Mouse (Mus musculus) heart, embryonic 14.5 days (tissue): ENCODE measurements at regions not wholly inside any gene's neighbourhood (a gene's known extent, or its start where the extent isn't known, plus 50 kb on each side); places are given as distances from the start of the nearest gene placed in this dataset.

Experiments used
- ATAC-seq: fragments of 200-750 bp; cut with Nextera tagmentation; 2 replicates; pipeline ENCODE4 v1.8.0; 2017; ENCODE audit warnings: low read depth, moderate TSS enrichment; ENCODE audit not compliant: insufficient number of reproducible peaks, insufficient read depth, low FRiP score
- H3K27ac ChIP-seq, 2 experiments: fragments of 200-500 bp in 1 of 2; fragments of 300-500 bp in 1 of 2; sonication (generic) in 1 of 2; replicated peaks in 1 of 2; 2 replicates each; pipeline ENCODE4 v1.5.1; 2012 to 2014; ENCODE audit warnings: low read depth in 2 of 2, low read length in 2 of 2, control low read depth in 1 of 2, mild to moderate bottlenecking in 1 of 2, mixed read lengths in 1 of 2; ENCODE audit not compliant: control insufficient read depth in 1 of 2, insufficient read depth in 1 of 2
- H3K27me3 ChIP-seq: fragments of 300-500 bp; sonication (generic); 2 replicates; pipeline ENCODE4 v1.6.1; 2014; ENCODE audit warnings: mild to moderate bottlenecking, low read length, control low read depth; ENCODE audit not compliant: control insufficient read depth, insufficient read depth
- H3K36me3 ChIP-seq: fragments of 300-500 bp; sonication (generic); 2 replicates; pipeline ENCODE4 v1.6.1; 2014; ENCODE audit warnings: mild to moderate bottlenecking, control low read depth, low read length, mixed read lengths; ENCODE audit not compliant: control insufficient read depth, insufficient read depth
- H3K4me1 ChIP-seq, 2 experiments: fragments of 200-500 bp in 1 of 2; fragments of 300-500 bp in 1 of 2; sonication (generic) in 1 of 2; 2 replicates each; pipeline ENCODE4 v1.6.1; 2012 to 2014; ENCODE audit warnings: low read length in 2 of 2, control low read depth in 1 of 2, mixed read lengths in 1 of 2; ENCODE audit not compliant: control insufficient read depth in 2 of 2, insufficient read depth in 2 of 2
- H3K4me2 ChIP-seq: fragments of 300-500 bp; sonication (generic); 2 replicates; pipeline ENCODE4 v1.6.1; 2014; ENCODE audit warnings: mild to moderate bottlenecking, low read length
- H3K4me3 ChIP-seq, 2 experiments: fragments of 200-500 bp in 1 of 2; fragments of 300-500 bp in 1 of 2; sonication (generic) in 1 of 2; 2 replicates each; pipeline ENCODE4 v1.5.1; 2012 to 2014; ENCODE audit warnings: low read length in 2 of 2, mild to moderate bottlenecking in 2 of 2, control low read depth in 1 of 2, low read depth in 1 of 2, moderate library complexity in 1 of 2; ENCODE audit not compliant: control insufficient read depth in 1 of 2, insufficient read depth in 1 of 2
- H3K9ac ChIP-seq: fragments of 300-500 bp; sonication (generic); 2 replicates; pipeline ENCODE4 v1.6.1; 2014; ENCODE audit warnings: mild to moderate bottlenecking, low read length
- H3K9me3 ChIP-seq: fragments of 300-500 bp; sonication (generic); 2 replicates; pipeline ENCODE4 v1.6.1; 2016; ENCODE audit warnings: low read length, control low read depth; ENCODE audit not compliant: control insufficient read depth
- WGBS: fragments of 180-500 bp; shearing (Covaris S2); extraction: QIAGEN DNeasy Blood & Tissue Kit; methylation state at CpG from one replicate; pipeline ENCODE4 v1.1.7; 2014; 5-methylcytosine and 5-hydroxymethylcytosine counted together

DNA sequence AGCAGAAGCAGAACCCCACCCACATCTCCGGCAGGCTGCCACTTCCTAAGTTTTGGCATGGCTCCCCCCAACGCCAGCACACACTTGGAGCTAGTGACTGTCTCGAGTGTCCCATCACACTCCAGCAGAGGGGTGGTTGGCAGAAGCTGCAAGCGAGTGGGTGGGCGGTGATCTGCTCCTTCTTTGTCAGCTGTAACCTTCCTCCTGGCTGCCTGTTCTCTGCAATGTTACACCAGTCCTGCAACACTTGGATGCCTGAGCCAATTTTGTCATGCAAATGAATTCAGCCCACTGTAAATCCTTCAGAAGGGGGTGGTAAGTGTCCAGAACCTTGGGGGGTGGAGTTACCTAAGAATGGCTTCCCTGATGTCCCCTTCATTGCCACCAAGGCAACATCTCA lies 121.8 kb downstream of the Mrm1 start:
- Histone ChIP-seq H3K4me3 (no peak overlapping the region), H3K9ac (no peak overlapping the region), H3K36me3 (no peaks in the 10 kb centered on the region), H3K9me3 (no peaks in the 10 kb centered on the region), H3K27ac (no peak overlapping the region), H3K4me1 (peaks cover 2 to 12% of the 10 kb centered on the region in 2 experiments; a peak in 3 of 4 replicates), H3K27me3 (peaks cover 45% of the 10 kb centered on the region), H3K4me2 (no peak overlapping the region)
- WGBS = 34% methylated on average over 5 of the region's 5 CpGs
- no peak for ATAC-seq

DNA sequence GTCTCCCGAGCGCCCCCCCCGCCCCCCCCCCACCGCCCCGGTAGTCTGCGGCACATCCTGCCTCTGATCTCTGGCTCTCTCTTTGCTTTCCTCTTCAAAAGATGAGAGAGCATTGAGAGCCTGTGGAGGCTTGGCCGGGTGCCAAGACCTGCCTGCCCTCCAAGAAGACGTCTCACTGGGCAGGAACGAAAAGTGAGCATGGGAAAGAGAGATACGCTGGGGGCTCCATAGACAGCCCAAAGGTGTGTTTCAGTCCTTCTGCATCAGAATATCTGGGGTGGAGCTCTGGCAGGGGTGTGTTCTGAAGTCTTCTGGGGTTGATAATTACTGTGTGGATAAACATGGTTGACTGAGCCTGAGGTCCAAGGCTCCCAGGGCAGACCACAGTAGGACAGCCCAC lies 126.7 kb downstream of the Mrm1 start:
- H3K9ac ChIP-seq = no peak overlapping the region
- no peak overlapping the region for H3K4me2 ChIP-seq
- H3K4me1 ChIP-seq = peaks cover 0 to 6% of the 10 kb centered on the region in 2 experiments; a peak in 2 of 4 replicates
- WGBS = 4% methylated on average over 10 of the region's 10 CpGs
- H3K36me3 ChIP-seq = no peaks in the 10 kb centered on the region
- H3K4me3 ChIP-seq = no peak overlapping the region
- ATAC-seq = no peak
- H3K27ac ChIP-seq = no peak overlapping the region
- no peaks in the 10 kb centered on the region for H3K9me3 ChIP-seq
- peaks cover 25% of the 10 kb centered on the region for H3K27me3 ChIP-seq

DNA sequence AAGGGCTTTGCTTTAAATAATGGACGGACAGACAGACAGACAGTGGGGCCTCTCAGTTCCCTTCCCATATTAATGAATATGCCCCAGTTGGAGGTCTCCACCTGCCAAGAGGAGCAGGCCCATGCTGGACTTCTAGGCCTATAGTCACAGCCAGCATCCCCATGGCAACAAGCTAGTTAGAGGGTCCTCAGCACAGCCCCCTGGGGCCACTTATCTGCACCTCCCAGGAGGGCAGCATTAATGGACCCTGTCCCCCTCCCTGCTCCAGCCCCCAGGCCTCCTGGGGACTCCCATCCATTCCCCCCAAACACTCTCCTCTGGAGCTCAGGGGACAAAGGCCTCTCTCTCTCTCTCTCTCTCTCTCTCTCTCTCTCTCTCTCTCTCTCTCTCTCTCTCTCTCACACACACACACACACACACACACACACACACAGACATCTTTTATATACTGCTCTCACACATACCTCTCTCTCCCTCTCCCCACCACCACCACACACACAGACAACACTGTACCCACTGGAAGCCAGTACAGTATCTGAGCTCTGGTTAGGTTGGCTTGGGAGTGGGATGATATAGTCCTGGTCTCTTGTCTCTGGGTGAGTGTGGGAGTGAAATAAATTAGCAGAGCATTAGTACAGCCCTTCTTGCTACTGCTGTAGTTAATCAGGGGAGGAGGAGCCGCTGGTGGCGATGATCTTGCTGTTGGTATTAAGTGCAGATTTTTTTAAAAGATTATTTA lies 127.7 kb downstream of the Mrm1 start:
- Histone ChIP-seq H3K27ac (no peak overlapping the region), H3K27me3 (peaks cover 23% of the 10 kb centered on the region), H3K4me1 (peaks cover 0 to 6% of the 10 kb centered on the region in 2 experiments; a peak in 2 of 4 replicates), H3K36me3 (no peaks in the 10 kb centered on the region), H3K9ac (no peak overlapping the region), H3K4me2 (no peak overlapping the region), H3K4me3 (no peak overlapping the region), H3K9me3 (no peaks in the 10 kb centered on the region)
- ATAC-seq = no peak
- 73% methylated on average over 3 of the region's 3 CpGs for WGBS

DNA sequence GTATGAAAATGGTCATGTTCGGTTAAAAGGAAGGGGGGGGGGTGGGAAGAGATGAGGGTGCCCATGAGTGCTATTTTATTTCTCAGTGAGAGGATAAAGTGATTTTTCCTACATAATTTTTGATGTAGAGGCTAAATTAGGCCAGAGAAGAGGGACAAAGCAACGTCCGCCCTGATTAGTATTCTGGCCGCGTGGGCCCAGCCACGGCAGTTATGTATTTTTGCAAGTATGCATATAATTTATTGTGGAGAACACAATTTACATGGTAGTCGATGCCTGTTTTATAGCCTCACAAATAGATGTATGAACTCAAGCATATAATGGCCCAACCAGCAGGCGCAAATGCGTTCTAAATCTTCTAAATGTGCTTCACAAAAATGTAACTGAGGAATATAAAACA lies 132.8 kb downstream of the Mrm1 start:
- Histone ChIP-seq H3K4me2 (no peak overlapping the region), H3K27ac (no peak overlapping the region), H3K9ac (no peak overlapping the region), H3K9me3 (no peaks in the 10 kb centered on the region), H3K36me3 (no peaks in the 10 kb centered on the region), H3K4me1 (no peaks in the 10 kb centered on the region), H3K27me3 (peaks cover 7% of the 10 kb centered on the region), H3K4me3 (no peak overlapping the region)
- 85% methylated on average over 9 of the region's 9 CpGs for WGBS
- no peak for ATAC-seq

DNA sequence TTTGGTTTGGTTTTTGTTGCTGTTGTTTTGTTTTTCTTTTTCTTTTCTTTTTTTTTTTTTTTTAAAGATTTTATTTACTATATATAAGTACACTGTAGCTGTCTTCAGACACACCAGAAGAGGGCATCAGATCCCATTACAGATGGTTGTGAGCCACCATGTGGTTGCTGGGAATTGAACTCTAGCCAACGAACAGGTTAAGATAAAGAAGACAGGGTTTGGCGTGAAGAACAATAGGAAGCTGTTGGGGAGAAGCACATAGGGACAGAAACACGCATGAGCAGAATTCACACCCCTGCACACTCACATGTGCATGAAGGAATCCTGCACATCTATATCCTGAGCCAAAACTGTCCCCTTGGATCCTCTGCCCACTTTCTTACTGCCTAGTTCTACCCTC lies 135.0 kb downstream of the Mrm1 start:
- H3K27ac ChIP-seq = no peak overlapping the region
- H3K9ac ChIP-seq = no peak overlapping the region
- H3K27me3 ChIP-seq = peaks cover 8% of the 10 kb centered on the region
- 80% methylated on average over 3 of the region's 3 CpGs for WGBS
- no peak overlapping the region for H3K4me3 ChIP-seq
- no peaks in the 10 kb centered on the region for H3K36me3 ChIP-seq
- no peak for ATAC-seq
- H3K4me1 ChIP-seq = no peaks in the 10 kb centered on the region
- H3K9me3 ChIP-seq = no peaks in the 10 kb centered on the region
- H3K4me2 ChIP-seq = no peak overlapping the region

DNA sequence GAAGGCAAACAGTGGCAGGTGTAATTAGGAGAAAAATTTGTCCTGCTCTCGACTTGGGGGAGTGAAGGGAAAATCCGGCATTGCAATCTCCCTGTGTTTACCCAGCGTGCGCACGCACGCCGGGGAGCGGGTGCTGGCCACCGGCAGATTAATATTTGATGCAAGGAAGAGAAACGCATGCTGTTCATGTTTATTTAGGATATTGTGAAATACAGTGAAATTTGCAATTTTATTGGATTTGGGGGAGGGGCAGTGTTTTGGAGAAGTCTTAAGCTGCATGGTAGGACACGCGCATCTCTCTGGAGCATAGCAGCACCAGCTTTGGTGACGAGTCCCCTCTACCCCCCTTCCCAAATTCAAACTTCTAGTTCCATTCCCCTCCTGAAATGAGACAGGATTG lies 136.4 kb downstream of the Mrm1 start:
- H3K9me3 ChIP-seq = no peaks in the 10 kb centered on the region
- H3K27ac ChIP-seq = no peak overlapping the region
- no peaks in the 10 kb centered on the region for H3K4me1 ChIP-seq
- H3K4me2 ChIP-seq = no peak overlapping the region
- 86% methylated on average over 13 of the region's 13 CpGs for WGBS
- H3K27me3 ChIP-seq = peaks cover 8% of the 10 kb centered on the region
- H3K36me3 ChIP-seq = no peaks in the 10 kb centered on the region
- ATAC-seq = no peak
- no peak overlapping the region for H3K9ac ChIP-seq
- H3K4me3 ChIP-seq = no peak overlapping the region

DNA sequence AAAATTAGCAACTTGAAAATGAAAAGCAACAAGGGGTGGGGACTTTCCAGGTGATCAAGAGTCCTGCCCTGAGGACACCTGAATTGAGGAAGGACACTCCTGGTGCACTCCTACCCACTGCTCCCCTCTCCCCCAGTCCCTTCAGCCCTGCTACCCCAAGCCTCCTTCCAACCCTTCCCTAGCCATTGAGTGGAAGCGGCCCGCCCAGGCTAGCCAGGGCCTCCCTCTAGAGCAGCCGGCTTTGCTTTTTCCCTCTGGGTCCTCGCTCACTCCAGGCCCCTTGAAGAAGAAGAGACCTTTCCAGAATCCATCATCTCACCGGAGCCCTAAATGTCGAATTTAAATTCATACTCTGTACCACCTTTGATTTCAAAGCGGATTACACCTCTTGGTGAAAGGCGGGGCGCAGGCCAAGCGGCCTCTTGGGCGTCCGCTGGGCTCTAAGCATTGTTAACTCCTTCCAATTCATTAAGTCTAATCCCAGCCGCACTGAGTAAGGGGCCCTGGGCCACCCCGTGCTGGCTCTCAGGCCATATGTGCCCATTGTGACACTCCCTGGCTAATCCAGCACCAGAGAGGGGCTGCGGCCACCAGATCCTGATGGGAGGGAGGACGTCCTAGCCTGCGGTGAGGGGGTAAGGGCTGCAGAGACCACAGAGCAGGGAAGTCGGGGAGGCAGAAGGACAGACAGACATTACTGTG lies 142.8 kb downstream of the Mrm1 start:
- no peak overlapping the region for H3K4me2 ChIP-seq
- H3K36me3 ChIP-seq = no peaks in the 10 kb centered on the region
- ATAC-seq = no peak
- H3K4me3 ChIP-seq = no peak overlapping the region
- peaks cover 13% of the 10 kb centered on the region for H3K27me3 ChIP-seq
- 39% methylated on average over 18 of the region's 18 CpGs for WGBS
- H3K27ac ChIP-seq = no peak overlapping the region
- H3K9ac ChIP-seq = no peak overlapping the region
- H3K9me3 ChIP-seq = no peaks in the 10 kb centered on the region
- H3K4me1 ChIP-seq = no peaks in the 10 kb centered on the region
